Mouse (Mus musculus) testis, adult 2 months (tissue): ENCODE results near the gene Sf3b1. TPM values are rescaled to one million over a fixed set of nuclear protein-coding genes. Genes with fewer than 3 reads are reported as not detected.
"Not testable (repeated sequence)": the region's sequence is repeated elsewhere in the genome, so short reads cannot be mapped to it uniquely, and the experiment has no call there.

ENCODE experiments used
- H3K27ac ChIP-seq: fragments of 200-500 bp; 2 replicates; pipeline ENCODE4 v1.5.1; 2012; ENCODE audit warnings: low read depth, low read length; ENCODE audit not compliant: control insufficient read depth, insufficient read depth
- H3K27me3 ChIP-seq: fragments of 200-500 bp; 2 replicates; pipeline ENCODE4 v1.6.1; 2012; ENCODE audit warnings: mild to moderate bottlenecking, low read length, moderate library complexity; ENCODE audit not compliant: control insufficient read depth, insufficient read depth
- H3K36me3 ChIP-seq: fragments of 200-500 bp; 2 replicates; pipeline ENCODE4 v1.6.1; 2012; ENCODE audit warnings: mild to moderate bottlenecking, low read length; ENCODE audit not compliant: control insufficient read depth, insufficient read depth
- H3K4me1 ChIP-seq: fragments of 200-500 bp; 2 replicates; pipeline ENCODE4 v1.6.1; 2012; ENCODE audit warnings: low read length; ENCODE audit not compliant: control insufficient read depth, insufficient read depth
- H3K4me3 ChIP-seq: fragments of 200-500 bp; 2 replicates; pipeline ENCODE4 v1.5.1; 2012; ENCODE audit warnings: low read depth, mild to moderate bottlenecking, low read length, moderate library complexity, mixed read lengths; ENCODE audit not compliant: control insufficient read depth
- CTCF ChIP-seq: fragments of 200-500 bp; IDR thresholded peaks from 2 replicates; pipeline ENCODE4 v1.5.1; 2012; ENCODE audit warnings: low read depth, mild to moderate bottlenecking, inconsistent platforms, low read length, moderate library complexity; ENCODE audit not compliant: control insufficient read depth, insufficient read depth, insufficient replicate concordance
- POLR2A ChIP-seq: fragments of 200-500 bp; IDR thresholded peaks from 2 replicates; pipeline ENCODE4 v1.6.1; 2012; ENCODE audit warnings: low read depth, mild to moderate bottlenecking, inconsistent platforms, low read length, moderate library complexity; ENCODE audit not compliant: control insufficient read depth
- polyA plus RNA-seq: library from polyadenylated mRNA; depleted of rRNA; stranded (reverse); fragments of >200 nt; gene quantifications from 2 replicates; pipeline ENCODE4 v1.2.3, GENCODE M21; 2012

The Sf3b1 gene
- polyA plus RNA-seq, 1 experiment, result 27.6 TPM

DNA sequence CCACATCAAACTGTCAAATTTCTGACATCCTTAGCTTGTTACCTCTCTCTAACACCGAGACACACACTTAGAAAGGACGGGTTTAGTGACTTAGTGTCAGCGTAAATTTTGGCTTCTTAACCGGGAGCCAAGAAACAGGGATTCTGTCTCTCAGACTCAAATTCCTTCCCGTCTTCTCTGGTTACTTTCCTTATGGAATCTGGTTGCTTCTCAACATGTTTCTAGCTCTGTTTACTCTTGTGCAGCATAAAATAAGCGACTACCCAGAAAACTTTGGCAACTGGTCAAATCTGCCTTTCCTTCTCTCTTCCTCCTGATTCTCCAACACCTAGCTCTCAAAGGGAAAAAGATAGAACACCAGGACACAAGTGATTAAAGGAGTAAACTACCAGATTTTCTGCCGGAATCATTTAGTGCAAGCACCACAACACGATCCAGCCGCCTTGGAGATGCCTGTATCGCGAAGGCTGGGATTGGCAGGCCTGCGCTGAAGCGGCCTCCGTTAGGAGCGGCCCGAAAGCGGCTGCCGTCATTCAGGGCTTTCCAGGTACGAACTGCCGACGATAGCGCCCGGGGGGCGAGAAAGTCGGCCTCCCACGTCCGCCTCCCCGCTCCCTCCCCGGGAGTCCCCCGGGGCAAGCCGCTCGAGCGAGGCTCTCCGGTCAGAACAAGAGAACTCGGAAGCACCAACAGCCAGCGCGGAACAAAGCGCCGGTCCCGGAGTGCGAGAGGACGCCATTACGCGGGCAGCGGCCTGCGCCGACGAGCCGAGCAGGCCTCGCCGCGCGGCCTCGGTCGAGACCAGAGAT is 633 bp downstream of the Sf3b1 start:
- TF ChIP-seq CTCF (no peak), POLR2A (no peak)
- peak overlapping the region; percentile 100 for H3K27ac ChIP-seq
- no peaks in the 10 kb centered on the region; the same call in 1 of the 2 replicates for H3K4me1 ChIP-seq
- no peaks in the 10 kb centered on the region for H3K36me3 ChIP-seq
- H3K27me3 ChIP-seq, result no peaks in the 10 kb centered on the region
- peak overlapping the region; percentile 98 for H3K4me3 ChIP-seq

DNA sequence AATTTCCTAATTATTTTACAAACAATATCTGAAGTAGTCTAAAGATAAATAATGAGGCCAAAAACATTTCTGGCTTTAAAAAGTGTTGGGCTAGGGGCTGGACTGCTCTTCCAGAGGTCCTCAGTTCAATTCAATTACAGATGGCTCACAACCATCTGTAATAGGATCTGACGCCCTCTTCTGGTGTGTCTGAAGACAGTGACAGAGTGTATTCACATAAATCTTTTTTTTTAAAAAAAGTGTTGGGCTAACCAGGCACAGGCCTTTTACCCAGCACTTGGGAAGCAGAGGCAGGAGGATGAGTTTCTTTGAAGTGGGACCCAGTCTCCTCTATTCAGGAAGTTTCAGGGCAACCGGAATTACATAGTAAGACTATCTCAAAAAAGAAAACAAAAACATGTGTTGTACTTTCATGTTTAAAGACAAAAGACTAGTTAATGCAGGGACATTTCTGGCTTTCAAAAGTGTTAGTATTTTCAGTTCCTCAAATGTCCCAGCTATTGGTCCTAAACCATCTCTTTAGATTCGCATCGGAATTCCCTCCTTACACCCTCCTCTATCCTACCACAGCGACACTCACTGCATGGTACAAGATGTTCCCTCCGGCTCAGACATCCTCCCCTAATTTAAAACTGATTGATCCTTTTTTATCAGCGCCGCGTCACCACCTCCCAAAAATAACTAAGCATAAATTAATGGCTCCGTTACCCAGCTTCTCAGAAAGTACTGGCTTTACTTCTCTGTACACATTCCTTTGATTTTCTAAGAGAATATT is 1.4 kb downstream of the Sf3b1 start:
- Histone ChIP-seq H3K27ac (peak overlapping the region; percentile 100), H3K4me3 (peak overlapping the region; percentile 98; the same call in 1 of the 2 replicates), H3K27me3 (no peaks in the 10 kb centered on the region), H3K4me1 (no peaks in the 10 kb centered on the region), H3K36me3 (no peaks in the 10 kb centered on the region)
- TF ChIP-seq POLR2A (no peak), CTCF (no peak)

DNA sequence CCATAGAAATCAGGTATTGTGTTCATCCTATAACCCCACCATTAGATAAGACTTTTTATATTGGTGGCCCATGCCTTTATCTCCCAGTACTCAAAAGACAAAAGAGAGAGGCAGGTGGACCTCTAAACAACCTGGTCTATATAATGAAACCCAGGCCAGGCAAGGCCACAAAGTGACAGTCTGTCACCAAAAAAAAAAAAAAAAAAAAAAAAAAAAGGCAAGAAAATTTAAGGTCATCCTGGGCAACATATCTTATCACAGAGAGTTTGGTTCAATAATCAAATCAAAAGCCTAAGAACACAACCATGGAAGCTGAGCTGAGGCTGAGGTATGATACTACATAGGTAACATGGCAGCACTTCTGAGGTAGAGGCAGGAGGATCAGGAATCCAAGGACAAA is 5.4 kb downstream of the Sf3b1 start:
- no peaks in the 10 kb centered on the region; the same call in 1 of the 2 replicates for H3K36me3 ChIP-seq
- no peak overlapping the region for H3K4me3 ChIP-seq
- H3K27ac ChIP-seq, result no peak overlapping the region
- TF ChIP-seq CTCF (no peak), POLR2A (no peak)
- H3K4me1 ChIP-seq, result no peaks in the 10 kb centered on the region
- no peaks in the 10 kb centered on the region for H3K27me3 ChIP-seq

DNA sequence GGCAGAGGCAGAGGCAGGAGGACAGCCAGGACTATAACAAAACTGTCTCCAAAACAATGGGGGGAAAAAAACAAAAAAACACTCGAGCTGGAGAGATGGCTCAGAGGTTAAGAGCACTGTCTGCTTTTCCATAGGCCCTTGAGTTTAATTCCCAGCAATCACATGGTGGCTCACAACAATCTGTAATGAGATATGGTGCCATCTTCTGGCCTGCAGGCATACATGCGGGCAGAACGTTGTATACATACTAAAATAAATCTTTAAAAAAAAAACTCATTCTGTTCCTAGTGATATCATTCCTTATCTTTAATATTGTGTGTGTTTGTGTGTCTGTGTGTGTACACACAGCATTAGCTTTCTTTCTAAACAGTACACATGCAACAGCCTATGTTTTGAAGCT is 14.8 kb downstream of the Sf3b1 start:
- Histone ChIP-seq H3K4me3 (no peak overlapping the region), H3K4me1 (no peaks in the 10 kb centered on the region), H3K27ac (no peak overlapping the region), H3K27me3 (no peaks in the 10 kb centered on the region), H3K36me3 (peaks cover 1% of the 10 kb centered on the region; the same call in 1 of the 2 replicates)
- TF ChIP-seq CTCF, result no peak
- TF ChIP-seq POLR2A, result no peak

DNA sequence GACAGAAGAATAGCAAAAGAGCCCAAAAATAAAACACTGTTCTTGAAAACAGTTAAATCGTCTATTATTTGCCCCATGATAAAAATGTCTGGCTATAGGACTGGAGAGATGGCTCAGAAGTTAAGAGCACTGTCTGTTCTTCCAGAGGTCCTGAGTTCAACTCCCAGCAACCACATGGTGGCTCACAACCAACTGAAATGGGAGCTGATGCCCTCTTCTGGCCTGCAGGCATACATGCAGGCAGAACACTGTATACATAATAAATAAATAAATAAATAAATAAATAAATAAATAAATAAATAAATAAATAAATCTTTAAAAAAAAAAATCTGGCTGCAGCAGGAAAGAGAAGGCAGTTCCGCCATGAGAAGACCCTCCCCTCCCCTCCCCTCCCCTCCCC is 19.0 kb downstream of the Sf3b1 start:
- not testable (repeated sequence) for H3K36me3 ChIP-seq, H3K27me3 ChIP-seq, H3K27ac ChIP-seq, H3K4me3 ChIP-seq, H3K4me1 ChIP-seq

DNA sequence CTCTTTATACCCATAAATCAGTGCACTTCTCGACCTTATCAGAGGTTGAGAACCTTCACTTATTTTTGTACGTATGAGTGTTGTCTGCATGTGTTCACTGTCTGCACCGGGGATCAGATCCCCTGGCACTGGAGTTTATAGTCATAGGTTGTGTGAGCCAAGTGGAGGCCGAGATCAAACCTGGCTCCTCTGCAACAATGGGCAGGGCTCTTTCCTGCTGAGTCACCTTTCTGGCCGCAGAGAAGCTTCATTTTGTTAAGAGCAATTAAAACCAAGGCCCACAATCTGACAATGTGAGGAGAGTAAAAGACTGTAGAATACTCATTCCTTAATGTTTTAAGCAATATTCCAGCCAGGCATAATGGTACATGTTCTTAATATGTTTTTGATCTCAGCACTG is 33.7 kb downstream of the Sf3b1 start:
- no peaks in the 10 kb centered on the region for H3K27me3 ChIP-seq
- H3K4me1 ChIP-seq, result no peaks in the 10 kb centered on the region
- H3K4me3 ChIP-seq, result no peak overlapping the region
- no peak overlapping the region for H3K27ac ChIP-seq
- TF ChIP-seq POLR2A (no peak), CTCF (no peak)
- H3K36me3 ChIP-seq, result peaks cover 3% of the 10 kb centered on the region

DNA sequence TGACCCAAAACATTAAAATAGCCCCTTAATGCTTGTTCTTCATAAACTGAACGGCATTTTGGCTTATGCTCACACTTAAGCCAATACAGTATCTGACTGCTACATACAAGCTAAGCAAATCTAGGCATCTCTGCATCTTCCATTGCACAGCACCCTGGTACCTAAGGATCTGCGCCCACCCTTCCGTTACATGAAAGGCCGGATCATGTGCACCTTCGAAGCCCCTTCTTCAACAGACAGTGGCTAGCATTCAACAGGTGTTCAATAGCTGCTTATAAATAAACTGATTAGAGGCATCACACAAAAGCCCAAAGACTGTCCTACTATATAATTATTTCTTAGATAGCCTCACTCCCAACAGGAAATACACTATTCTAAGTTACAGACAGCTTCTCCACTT is 41.0 kb downstream of the Sf3b1 start:
- H3K36me3 ChIP-seq, result no peaks in the 10 kb centered on the region; the same call in 1 of the 2 replicates

More for the DNA sequence above, 41.0 kb downstream of the Sf3b1 start:
- Histone ChIP-seq H3K27ac (no peak overlapping the region), H3K27me3 (no peaks in the 10 kb centered on the region), H3K4me3 (no peak overlapping the region), H3K4me1 (no peaks in the 10 kb centered on the region)
- TF ChIP-seq POLR2A (no peak), CTCF (no peak)
